Mouse (Mus musculus) forebrain, embryonic 14.5 days (tissue): Measurements from ENCODE around the gene Casp9. TPM values are rescaled to one million over a fixed set of nuclear protein-coding genes. Genes with fewer than 3 reads are reported as not detected.

Source experiments
- ATAC-seq: fragments of 200-750 bp; cut with Nextera tagmentation; 2 replicates; pipeline ENCODE4 v1.8.0; 2017; ENCODE audit warnings: mild to moderate bottlenecking, moderate library complexity
- DNase-seq: peaks from one replicate; pipeline ENCODE4 v3.0.0-alpha.2; 2015; ENCODE audit warnings: low spot score
- H3K27ac ChIP-seq: fragments of 300-500 bp; sonication (generic); 2 replicates; pipeline ENCODE4 v1.5.1; 2014; ENCODE audit warnings: low read depth, mild to moderate bottlenecking, control low read depth, low read length, moderate library complexity
- H3K27me3 ChIP-seq: fragments of 300-500 bp; sonication (generic); replicated peaks from 2 replicates; pipeline ENCODE4 v1.6.1; 2014; ENCODE audit warnings: low read length, control low read depth, mixed read lengths; ENCODE audit not compliant: control insufficient read depth, insufficient read depth
- H3K36me3 ChIP-seq: fragments of 300-500 bp; sonication (generic); 2 replicates; pipeline ENCODE4 v1.6.1; 2014; ENCODE audit warnings: low read length, control low read depth; ENCODE audit not compliant: control insufficient read depth, insufficient read depth
- H3K4me1 ChIP-seq: fragments of 300-500 bp; sonication (generic); 2 replicates; pipeline ENCODE4 v1.6.1; 2014; ENCODE audit warnings: antibody characterized with exemption, low read length, control low read depth; ENCODE audit not compliant: control insufficient read depth, insufficient read depth
- H3K4me2 ChIP-seq: fragments of 300-500 bp; sonication (generic); 2 replicates; pipeline ENCODE4 v1.6.1; 2014; ENCODE audit warnings: mild to moderate bottlenecking, control low read depth, low read length
- H3K4me3 ChIP-seq: fragments of 300-500 bp; sonication (generic); 2 replicates; pipeline ENCODE4 v1.5.1; 2014; ENCODE audit warnings: low read depth, low read length, control low read depth
- H3K9ac ChIP-seq: fragments of 300-500 bp; sonication (generic); 2 replicates; pipeline ENCODE4 v1.6.1; 2014; ENCODE audit warnings: mild to moderate bottlenecking, low read length, control low read depth, moderate library complexity
- H3K9me3 ChIP-seq: fragments of 300-500 bp; sonication (generic); replicated peaks from 2 replicates; pipeline ENCODE4 v1.6.1; 2016; ENCODE audit warnings: low read length, control low read depth, mixed read lengths; ENCODE audit not compliant: control insufficient read depth
- WGBS: fragments of 180-500 bp; shearing (Covaris S2); extraction: QIAGEN DNeasy Blood & Tissue Kit; methylation state at CpG from one replicate; pipeline ENCODE4 v1.1.7; 2014; 5-methylcytosine and 5-hydroxymethylcytosine counted together
- polyA plus RNA-seq: library from polyadenylated mRNA; unstranded; fragments of >200 nt; fragmentation: Nextera tagmentation; extraction: Ambion mirVana; gene quantifications from 2 replicates; pipeline ENCODE4 v1.2.1, GENCODE M21; 2014

Gene Casp9
- polyA plus RNA-seq, 1 experiment from 2014 or later: 8.3 TPM

- Histone ChIP-seq H3K4me2 (peak overlapping the region; percentile 82), H3K27me3 (no peaks in the 10 kb centered on the region), H3K9me3 (no peaks in the 10 kb centered on the region), H3K4me1 (peaks cover 9% of the 10 kb centered on the region), H3K27ac (0 out of 2 replicates have a peak overlapping the region, but pooled peaks have one; percentile 74), H3K9ac (peak overlapping the region; percentile 95), H3K4me3 (peak overlapping the region; percentile 95), H3K36me3 (peaks cover 26% of the 10 kb centered on the region)
- no peak for DNase-seq
- WGBS: 56% methylated on average over 3 of the region's 3 CpGs
- ATAC-seq: no peak
Measured at GRCm38 (mm10) chr4:141789564-141790218, 3.7 kb upstream of the Casp9 start.

- peaks cover 23% of the 10 kb centered on the region for H3K36me3 ChIP-seq
- H3K27me3 ChIP-seq: no peaks in the 10 kb centered on the region
- no peaks in the 10 kb centered on the region for H3K9me3 ChIP-seq
- WGBS: 1% methylated on average over 41 of the region's 42 CpGs
- peak within 1 kb of the TSS; percentile 74 for H3K27ac ChIP-seq
- DNase-seq: peak; percentile 100
- H3K9ac ChIP-seq: peak within 1 kb of the TSS; percentile 95
- peak; percentile 93 for ATAC-seq
- H3K4me2 ChIP-seq: peak within 1 kb of the TSS; percentile 82
- H3K4me1 ChIP-seq: peaks cover 13% of the 10 kb centered on the region
- peak within 1 kb of the TSS; percentile 95 for H3K4me3 ChIP-seq
Measured at GRCm38 (mm10) chr4:141790524-141790990, 2.9 kb upstream of the Casp9 start, which contains the start of gene Dnajc16. Gene Dnajc16 (minus strand): TSS chr4:141790931.

DNA sequence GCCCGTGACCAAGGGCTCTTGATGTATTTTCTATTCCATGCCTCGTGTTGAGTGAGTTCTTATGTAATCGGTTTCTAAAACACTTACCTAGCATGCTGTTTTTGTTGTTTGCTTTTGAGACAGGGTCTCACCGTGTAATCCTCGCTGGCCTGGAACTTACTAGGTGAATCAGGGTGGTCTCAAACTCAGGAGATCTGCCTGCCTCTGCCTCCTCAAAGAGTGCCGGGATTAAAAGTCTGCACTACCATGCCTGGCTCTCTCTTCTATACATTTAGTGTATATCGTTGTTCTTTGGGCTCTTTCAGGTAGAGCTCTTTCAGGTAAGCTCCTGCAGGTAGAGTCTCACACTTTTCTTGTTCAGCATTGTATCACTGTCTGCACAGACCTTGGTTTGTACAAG, 1.9 kb upstream of the Casp9 start:
- ATAC-seq: no peak
- no peak overlapping the region for H3K9ac ChIP-seq
- peaks cover 15% of the 10 kb centered on the region for H3K36me3 ChIP-seq
- DNase-seq: no peak
- no peaks in the 10 kb centered on the region for H3K27me3 ChIP-seq
- H3K4me2 ChIP-seq: no peak overlapping the region
- no peaks in the 10 kb centered on the region for H3K9me3 ChIP-seq
- 92% methylated on average over 7 of the region's 7 CpGs for WGBS
- no peak overlapping the region for H3K27ac ChIP-seq
- H3K4me3 ChIP-seq: no peak overlapping the region
- peaks cover 13% of the 10 kb centered on the region for H3K4me1 ChIP-seq

DNA sequence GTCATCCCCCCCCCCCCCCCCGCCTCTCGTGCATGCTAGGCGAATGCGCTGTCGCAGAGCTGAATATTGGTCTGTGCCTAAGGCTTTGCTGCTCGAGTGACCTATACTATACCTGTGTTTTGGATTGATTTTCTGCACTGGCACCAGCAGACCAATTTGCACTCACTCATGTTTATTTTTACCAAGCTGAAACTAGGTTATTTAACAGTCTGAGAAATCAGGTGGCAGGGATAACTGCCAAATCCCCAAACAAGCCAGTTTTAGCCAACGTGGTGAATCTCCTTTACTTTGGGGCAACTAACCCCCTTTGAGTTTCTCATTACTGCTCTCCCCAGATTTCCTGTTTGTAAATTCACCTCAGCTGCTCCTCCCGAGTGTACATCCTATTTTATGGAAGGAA, 1.5 kb upstream of the Casp9 start:
- 92% methylated on average over 8 of the region's 8 CpGs for WGBS
- Histone ChIP-seq H3K9me3 (no peaks in the 10 kb centered on the region), H3K27ac (no peak overlapping the region), H3K4me3 (no peak overlapping the region), H3K36me3 (peaks cover 11% of the 10 kb centered on the region), H3K4me1 (peaks cover 13% of the 10 kb centered on the region), H3K9ac (no peak overlapping the region), H3K27me3 (no peaks in the 10 kb centered on the region), H3K4me2 (no peak overlapping the region)
- no peak for DNase-seq
- no peak for ATAC-seq

DNA sequence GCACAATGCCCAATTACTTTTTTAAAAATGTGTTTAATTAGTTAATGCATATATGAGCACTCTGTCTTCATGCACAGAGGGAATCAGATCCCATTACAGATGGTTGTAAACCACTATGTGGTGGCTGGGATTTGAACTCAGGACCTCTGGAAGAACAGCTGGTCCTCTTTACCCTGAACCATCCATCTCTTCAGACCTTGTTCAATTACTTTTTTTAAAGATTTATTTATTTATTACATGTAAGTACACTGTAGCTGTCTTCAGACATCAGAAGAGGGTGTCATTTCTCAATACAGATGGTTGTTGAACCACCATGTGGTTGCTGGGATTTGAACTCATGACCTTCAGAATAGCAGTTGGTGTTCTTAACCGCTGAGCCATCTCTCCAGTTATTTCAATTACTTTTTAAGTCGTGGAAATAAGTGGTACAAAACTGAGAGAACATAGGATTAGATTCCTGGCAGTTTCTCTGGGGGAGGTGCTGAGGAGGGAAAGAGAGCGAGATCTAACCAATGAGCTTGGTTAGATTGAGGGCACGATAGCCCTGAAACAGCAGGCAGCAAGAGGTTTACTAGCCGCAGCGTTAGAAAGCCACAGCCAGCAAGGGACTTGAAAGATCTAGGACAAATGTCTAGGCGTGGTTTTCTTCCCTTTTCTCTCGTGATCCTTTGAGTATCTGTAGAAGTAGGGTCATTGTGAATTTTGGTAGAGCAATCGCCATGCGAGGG, 694 bp upstream of the Casp9 start:
- Histone ChIP-seq H3K36me3 (peaks cover 11% of the 10 kb centered on the region), H3K9ac (peak overlapping the region; percentile 33; the same call in 1 of the 2 replicates), H3K27ac (peak overlapping the region; percentile 89), H3K4me1 (peaks cover 13% of the 10 kb centered on the region), H3K27me3 (no peaks in the 10 kb centered on the region), H3K4me3 (peak overlapping the region; percentile 73), H3K9me3 (no peaks in the 10 kb centered on the region), H3K4me2 (peak overlapping the region; percentile 64)
- ATAC-seq (no peak), DNase-seq (no peak)
- WGBS: 14% methylated on average over 10 of the region's 10 CpGs

DNA sequence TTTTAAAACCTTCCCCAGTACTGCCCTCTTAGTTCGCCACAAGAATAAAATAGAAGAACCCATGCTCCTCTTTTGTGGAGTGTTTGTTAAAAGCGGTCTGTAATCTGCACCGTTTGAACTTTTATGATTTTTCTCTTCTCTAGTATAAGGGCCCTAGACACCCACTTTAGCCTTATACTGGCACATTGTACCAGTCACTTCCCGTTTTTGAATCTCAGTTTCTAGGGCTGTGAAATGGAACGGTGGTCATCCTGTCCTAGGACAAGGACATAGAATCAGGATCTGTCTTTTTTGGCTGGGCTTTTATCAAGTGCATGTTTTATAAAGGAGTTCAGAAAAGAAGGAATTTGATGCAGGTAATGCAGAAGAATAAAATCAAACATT, 732 bp downstream of the Casp9 start:
- Histone ChIP-seq H3K4me2 (peak overlapping the region; percentile 64), H3K27me3 (no peaks in the 10 kb centered on the region), H3K9me3 (no peaks in the 10 kb centered on the region), H3K9ac (peak overlapping the region; percentile 77), H3K27ac (peak overlapping the region; percentile 89), H3K4me3 (peak overlapping the region; percentile 73), H3K4me1 (peaks cover 13% of the 10 kb centered on the region), H3K36me3 (peaks cover 8% of the 10 kb centered on the region; the same call in 1 of the 2 replicates)
- no peak for ATAC-seq
- WGBS: 17% methylated on average over 5 of the region's 5 CpGs
- no peak for DNase-seq

- Histone ChIP-seq H3K9me3 (no peaks in the 10 kb centered on the region), H3K4me1 (peaks cover 8% of the 10 kb centered on the region; the same call in 1 of the 2 replicates), H3K27me3 (no peaks in the 10 kb centered on the region), H3K36me3 (peaks cover 8% of the 10 kb centered on the region; the same call in 1 of the 2 replicates), H3K9ac (no peak overlapping the region), H3K27ac (no peak overlapping the region), H3K4me2 (no peak overlapping the region), H3K4me3 (no peak overlapping the region)
- ATAC-seq: no peak
- WGBS: 91% methylated on average over 7 of the region's 7 CpGs
- DNase-seq: no peak
Measured at GRCm38 (mm10) chr4:141796356-141796755, 2.9 kb downstream of the Casp9 start.

DNA sequence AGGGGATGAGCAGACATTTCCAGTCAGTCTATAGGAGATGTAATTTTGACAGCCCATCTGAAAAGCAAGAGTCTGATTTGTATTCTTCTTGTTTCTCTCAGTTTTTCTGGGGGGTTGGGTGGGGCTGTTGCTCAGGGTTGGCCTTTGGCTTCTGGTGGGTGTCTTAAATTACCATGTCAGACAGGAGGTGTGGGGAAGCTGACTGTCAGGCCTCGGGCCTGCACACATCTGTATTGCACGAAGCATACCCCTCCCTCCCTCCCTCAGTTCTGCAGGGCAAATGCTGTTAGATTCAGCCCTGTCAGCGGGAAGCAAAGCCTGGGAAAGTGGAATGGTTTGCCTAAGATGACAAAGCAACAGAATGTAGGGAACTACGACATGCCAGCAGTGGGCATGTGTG, 3.5 kb downstream of the Casp9 start:
- no peak overlapping the region for H3K9ac ChIP-seq
- H3K9me3 ChIP-seq: no peaks in the 10 kb centered on the region
- no peaks in the 10 kb centered on the region for H3K27me3 ChIP-seq
- peaks cover 8% of the 10 kb centered on the region; the same call in 1 of the 2 replicates for H3K36me3 ChIP-seq
- no peak for DNase-seq
- no peak overlapping the region for H3K27ac ChIP-seq
- no peak for ATAC-seq
- H3K4me1 ChIP-seq: peaks cover 8% of the 10 kb centered on the region; the same call in 1 of the 2 replicates
- H3K4me3 ChIP-seq: no peak overlapping the region
- WGBS: 93% methylated on average over 4 of the region's 4 CpGs
- no peak overlapping the region for H3K4me2 ChIP-seq

DNA sequence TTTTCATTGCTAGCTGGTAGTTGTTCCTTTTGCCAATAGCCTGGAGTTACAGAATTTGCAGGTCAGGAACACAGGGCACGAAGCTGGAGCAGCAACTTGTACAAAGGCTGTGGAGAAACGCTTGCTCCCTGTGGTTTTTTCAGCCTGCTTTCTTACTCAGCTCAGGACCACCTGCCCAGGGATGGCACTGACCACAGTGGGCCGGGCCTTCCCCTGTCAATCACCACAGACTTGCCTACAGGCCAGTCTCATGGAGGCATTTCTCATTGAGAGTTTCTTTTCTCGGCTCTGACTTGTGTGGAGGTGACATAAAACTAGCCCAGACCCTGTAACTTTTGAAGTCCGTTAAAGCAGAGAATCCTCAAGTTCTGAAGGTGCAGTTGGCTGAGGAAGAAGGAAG, 4.1 kb downstream of the Casp9 start:
- H3K4me3 ChIP-seq: no peak overlapping the region
- DNase-seq (no peak), ATAC-seq (no peak)
- H3K4me1 ChIP-seq: peaks cover 8% of the 10 kb centered on the region; the same call in 1 of the 2 replicates
- H3K27ac ChIP-seq: no peak overlapping the region
- H3K9me3 ChIP-seq: no peaks in the 10 kb centered on the region
- no peak overlapping the region for H3K9ac ChIP-seq
- H3K36me3 ChIP-seq: peaks cover 8% of the 10 kb centered on the region; the same call in 1 of the 2 replicates
- no peaks in the 10 kb centered on the region for H3K27me3 ChIP-seq
- 94% methylated on average over 5 of the region's 5 CpGs for WGBS
- no peak overlapping the region for H3K4me2 ChIP-seq
